Mouse (Mus musculus): ENCODE measurements around the gene Atxn7l1.

GRCm38 (mm10) chr12:33333914-33334313, 186.4 kb downstream of the Atxn7l1 start:
- TF ChIP-seq CTCF (IDR thresholded peaks at IDR 0.05; ENCODE audit: insufficient read depth, low read length): peak; percentile 99
- TF ChIP-seq POLR2A (IDR thresholded peaks at IDR 0.05; ENCODE audit: borderline replicate concordance, extremely low read depth, low read depth, low read length): no peak

Data from lung, adult 2 months (tissue).